Comparison of ENCODE assay signal across 8 mouse cellular contexts in the genomic region with DNA sequence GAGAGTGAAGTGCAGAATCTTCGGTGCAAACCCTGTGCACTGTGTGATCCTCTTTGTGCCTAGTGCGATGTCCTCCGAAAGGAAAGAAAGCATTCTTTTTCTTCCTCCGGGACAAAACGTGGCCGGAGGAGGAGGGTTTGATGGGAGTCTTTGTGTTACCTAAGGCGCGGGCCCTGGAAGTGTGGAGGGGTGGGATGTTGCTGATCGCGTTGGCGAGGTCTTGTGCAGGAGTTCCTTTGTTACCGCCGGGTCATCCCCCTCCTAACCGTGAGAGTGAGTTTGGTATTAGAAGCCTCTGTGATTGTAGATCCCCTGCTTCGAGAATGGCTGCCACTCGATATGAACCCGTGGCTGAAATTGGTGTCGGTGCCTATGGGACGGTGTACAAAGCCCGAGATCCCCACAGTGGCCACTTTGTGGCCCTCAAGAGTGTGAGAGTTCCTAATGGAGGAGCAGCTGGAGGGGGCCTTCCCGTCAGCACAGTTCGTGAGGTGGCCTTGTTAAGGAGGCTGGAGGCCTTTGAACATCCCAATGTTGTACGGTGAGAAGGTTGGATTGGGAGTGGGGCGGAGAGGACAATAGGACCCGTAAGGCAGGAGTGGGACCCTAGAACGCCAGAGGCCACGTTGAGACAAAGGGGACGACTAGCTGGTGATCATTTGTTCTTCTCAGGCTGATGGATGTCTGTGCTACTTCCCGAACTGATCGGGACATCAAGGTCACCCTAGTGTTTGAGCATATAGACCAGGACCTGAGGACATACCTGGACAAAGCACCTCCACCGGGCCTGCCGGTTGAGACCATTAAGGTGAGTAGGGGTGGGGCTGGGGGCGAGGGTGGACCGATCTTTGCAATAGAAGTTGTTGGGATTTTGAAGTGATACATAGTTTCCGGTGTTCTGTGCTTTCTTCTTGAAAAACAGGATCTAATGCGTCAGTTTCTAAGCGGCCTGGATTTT. TPM values are rescaled to one million over a fixed set of nuclear protein-coding genes. Genes with fewer than 3 reads are reported as not detected.
A peak's percentile ranks its signal among the peaks of the same experiment; 100 is the strongest.
DNase-seq lines count a peak whose midpoint lies in the region; ATAC-seq lines count a peak whose summit lies in the region.

No protein-coding gene starts in this region.

- peaks cover 40% of the 10 kb centered on the region for H3K27me3 ChIP-seq in erythroblast, embryonic 14.5 days (ENCODE audit: control insufficient read depth)
- H3K27me3 ChIP-seq in limb, embryonic 15.5 days, result peaks cover 13% of the 10 kb centered on the region
- H3K27me3 ChIP-seq in stomach, embryonic 15.5 days (replicated peaks), result 0 out of 2 replicates have a peak, but pooled peaks cover 6% of the 10 kb centered on the region

- intact Hi-C loops in left cerebral cortex, postnatal 36 days (cut with DNase I), result no loop called here

- H3K4me2 ChIP-seq in limb, embryonic 15.5 days, result peak overlapping the region; percentile 76
- peak overlapping the region; percentile 79 for H3K4me2 ChIP-seq in stomach, embryonic 15.5 days

- peaks cover 4% of the 10 kb centered on the region; the same call in 1 of the 2 replicates for H3K9me3 ChIP-seq in erythroblast, embryonic 14.5 days (ENCODE audit: control insufficient read depth, low read length)
- no peaks in the 10 kb centered on the region for H3K9me3 ChIP-seq in limb, embryonic 15.5 days
- H3K9me3 ChIP-seq in stomach, embryonic 15.5 days, result no peaks in the 10 kb centered on the region

- peak overlapping the region; percentile 80 for H3K4me3 ChIP-seq in erythroblast, embryonic 14.5 days (replicated peaks)
- peak overlapping the region; percentile 82 for H3K4me3 ChIP-seq in limb, embryonic 15.5 days
- peak overlapping the region; percentile 70 for H3K4me3 ChIP-seq in stomach, embryonic 15.5 days (replicated peaks)

- ATAC-seq in limb, embryonic 15.5 days (ENCODE audit: insufficient number of reproducible peaks, low FRiP score, low TSS enrichment, low read depth), result no peak
- ATAC-seq in stomach, embryonic 15.5 days (ENCODE audit: insufficient read depth, low FRiP score, low read depth), result no peak

- H3K27ac ChIP-seq in limb, embryonic 15.5 days, result peak overlapping the region; percentile 88
- peak overlapping the region; percentile 83 for H3K27ac ChIP-seq in stomach, embryonic 15.5 days

- peak overlapping the region; percentile 80 for H3K9ac ChIP-seq in limb, embryonic 15.5 days
- peak overlapping the region; percentile 77 for H3K9ac ChIP-seq in stomach, embryonic 15.5 days

- 10% methylated on average over 37 of the region's 37 CpGs for WGBS in limb, embryonic 15.5 days
- 7% methylated on average over 37 of the region's 37 CpGs for WGBS in stomach, embryonic 15.5 days

- H3K36me3 ChIP-seq in erythroblast, embryonic 14.5 days (ENCODE audit: control insufficient read depth), result peaks cover 48% of the 10 kb centered on the region
- peaks cover 40% of the 10 kb centered on the region for H3K36me3 ChIP-seq in limb, embryonic 15.5 days
- peaks cover 34% of the 10 kb centered on the region for H3K36me3 ChIP-seq in stomach, embryonic 15.5 days

- peaks cover 64% of the 10 kb centered on the region for H3K4me1 ChIP-seq in erythroblast, embryonic 14.5 days (ENCODE audit: control insufficient read depth)
- peaks cover 38% of the 10 kb centered on the region for H3K4me1 ChIP-seq in limb, embryonic 15.5 days
- H3K4me1 ChIP-seq in stomach, embryonic 15.5 days, result peaks cover 21% of the 10 kb centered on the region; the same call in 1 of the 2 replicates

- DNase-seq in kidney, postnatal 10 days, result peak; percentile 42
- no peak for DNase-seq in kidney, adult 11 months
- peak; percentile 71 for DNase-seq in MN1 (ENCODE audit: low spot score)
- DNase-seq in left cerebral cortex, postnatal 36 days (ENCODE audit: low spot score in 2 of 2), result no peak
- DNase-seq in gastrocnemius, postnatal 10 days, result no peak

RNA-seq across cellular contexts. Expression of gene Cdk4, which starts 0.9 kb away (rescaled TPM):
- polyA plus RNA-seq in erythroblast, embryonic 14.5 days (2012), result 81.1 and 96.8 TPM in 2 replicates
- polyA plus RNA-seq in limb, embryonic 15.5 days (2015; fragmentation: Nextera tagmentation; extraction: Ambion mirVana), result 1,296 and 1,322 TPM in 2 replicates
- polyA plus RNA-seq in stomach, embryonic 15.5 days (2015; fragmentation: Nextera tagmentation; extraction: Ambion mirVana), result 1,443 and 1,450 TPM in 2 replicates
- total RNA-seq in left cerebral cortex, postnatal 36 days (2021), result 10 to 100 TPM; 76.9 to 88.1 TPM
- 100 to 1,000 TPM; 122 to 147 TPM for total RNA-seq in gastrocnemius, postnatal 10 days (2021)

RNA-seq across cellular contexts. Expression of gene March9, which starts 4.2 kb away (rescaled TPM):
- not detected in 2 replicates for polyA plus RNA-seq in erythroblast, embryonic 14.5 days (2012)
- polyA plus RNA-seq in limb, embryonic 15.5 days (2015; fragmentation: Nextera tagmentation; extraction: Ambion mirVana), result 1.2 and 1.7 TPM in 2 replicates
- 0.79 and 1.2 TPM in 2 replicates for polyA plus RNA-seq in stomach, embryonic 15.5 days (2015; fragmentation: Nextera tagmentation; extraction: Ambion mirVana)
- 10 to 100 TPM; 21.5 to 24.9 TPM for total RNA-seq in left cerebral cortex, postnatal 36 days (2021)
- 1 to 10 TPM; 1.1 to 2.0 TPM for total RNA-seq in gastrocnemius, postnatal 10 days (2021)

RNA-seq across cellular contexts. Expression of gene Tspan31, which starts 5.9 kb away (rescaled TPM):
- 1.3 and 1.6 TPM in 2 replicates for polyA plus RNA-seq in erythroblast, embryonic 14.5 days (2012)
- polyA plus RNA-seq in limb, embryonic 15.5 days (2015; fragmentation: Nextera tagmentation; extraction: Ambion mirVana), result 161 and 175 TPM in 2 replicates
- polyA plus RNA-seq in stomach, embryonic 15.5 days (2015; fragmentation: Nextera tagmentation; extraction: Ambion mirVana), result 154 and 163 TPM in 2 replicates
- 10 to 100 TPM; 63.5 to 66.3 TPM for total RNA-seq in left cerebral cortex, postnatal 36 days (2021)
- total RNA-seq in gastrocnemius, postnatal 10 days (2021), result 10 to 100 TPM; 29.7 to 32.0 TPM

RNA-seq across cellular contexts. Expression of gene Agap2, which starts 10.9 kb away (rescaled TPM):
- polyA plus RNA-seq in erythroblast, embryonic 14.5 days (2012), result 0.07 and 0.10 TPM in 2 replicates
- 0.10 and 0.72 TPM in 2 replicates for polyA plus RNA-seq in limb, embryonic 15.5 days (2015; fragmentation: Nextera tagmentation; extraction: Ambion mirVana)
- polyA plus RNA-seq in stomach, embryonic 15.5 days (2015; fragmentation: Nextera tagmentation; extraction: Ambion mirVana), result 0.28 and 0.67 TPM in 2 replicates
- 100 to 1,000 TPM; 680 to 686 TPM for total RNA-seq in left cerebral cortex, postnatal 36 days (2021)
- 1 to 10 TPM; 2.7 to 3.4 TPM for total RNA-seq in gastrocnemius, postnatal 10 days (2021)

RNA-seq across cellular contexts. Expression of gene Cyp27b1, which starts 16.1 kb away (rescaled TPM):
- polyA plus RNA-seq in erythroblast, embryonic 14.5 days (2012), result not detected in 2 replicates
- 0.12 and 0.32 TPM in 2 replicates for polyA plus RNA-seq in limb, embryonic 15.5 days (2015; fragmentation: Nextera tagmentation; extraction: Ambion mirVana)
- 0.17 and 0.32 TPM in 2 replicates for polyA plus RNA-seq in stomach, embryonic 15.5 days (2015; fragmentation: Nextera tagmentation; extraction: Ambion mirVana)
- total RNA-seq in left cerebral cortex, postnatal 36 days (2021), result 1 to 10 TPM in 1 of 2 experiments, under 1 TPM in 1; 0.39 to 1.2 TPM
- under 1 TPM; 0.45 to 0.49 TPM for total RNA-seq in gastrocnemius, postnatal 10 days (2021)

Comparison
In these comparisons a context has a peak if more than half of its experiments do, and no peak if none do; other contexts are left out.
1. DNase-seq: peak in kidney, postnatal 10 days (single experiment) and MN1 (single experiment); none in kidney, adult 11 months (single experiment), left cerebral cortex, postnatal 36 days (0 of 2) and gastrocnemius, postnatal 10 days (single experiment).
2. RNA of gene Cdk4, which starts 0.9 kb away (polyA plus RNA-seq): 1,443 to 1,450 TPM in stomach, embryonic 15.5 days and 1,296 to 1,322 TPM in limb, embryonic 15.5 days; 81.1 to 96.8 TPM in erythroblast, embryonic 14.5 days; every median in the first group is over 10 times any median in the second.
3. RNA of gene Tspan31, which starts 5.9 kb away (polyA plus RNA-seq): 161 to 175 TPM in limb, embryonic 15.5 days and 154 to 163 TPM in stomach, embryonic 15.5 days; 1.3 to 1.6 TPM in erythroblast, embryonic 14.5 days; every median in the first group is over 10 times any median in the second.
4. Peak in every context shown above with its lines, with median percentiles within 50 percentile points of each other: H3K4me3 ChIP-seq.